Mouse (Mus musculus) ES-E14 (cell line): Measurements from ENCODE around the gene Eef1akmt1.

Experiments used
- CHD2 ChIP-seq: IDR thresholded peaks from 2 replicates; pipeline ENCODE4 v1.6.1; 2014; ENCODE audit warnings: mild to moderate bottlenecking, low read depth, low read length, inconsistent platforms
- MAFK ChIP-seq: IDR thresholded peaks from 2 replicates; pipeline ENCODE4 v1.6.1; 2014; ENCODE audit warnings: mild to moderate bottlenecking, low read depth, low read length, inconsistent platforms; ENCODE audit not compliant: insufficient read depth
- ZC3H11A ChIP-seq: IDR thresholded peaks from 2 replicates; pipeline ENCODE4 v1.6.1; 2012; ENCODE audit warnings: low read depth, mild to moderate bottlenecking, inconsistent platforms, low read length, borderline replicate concordance

DNA sequence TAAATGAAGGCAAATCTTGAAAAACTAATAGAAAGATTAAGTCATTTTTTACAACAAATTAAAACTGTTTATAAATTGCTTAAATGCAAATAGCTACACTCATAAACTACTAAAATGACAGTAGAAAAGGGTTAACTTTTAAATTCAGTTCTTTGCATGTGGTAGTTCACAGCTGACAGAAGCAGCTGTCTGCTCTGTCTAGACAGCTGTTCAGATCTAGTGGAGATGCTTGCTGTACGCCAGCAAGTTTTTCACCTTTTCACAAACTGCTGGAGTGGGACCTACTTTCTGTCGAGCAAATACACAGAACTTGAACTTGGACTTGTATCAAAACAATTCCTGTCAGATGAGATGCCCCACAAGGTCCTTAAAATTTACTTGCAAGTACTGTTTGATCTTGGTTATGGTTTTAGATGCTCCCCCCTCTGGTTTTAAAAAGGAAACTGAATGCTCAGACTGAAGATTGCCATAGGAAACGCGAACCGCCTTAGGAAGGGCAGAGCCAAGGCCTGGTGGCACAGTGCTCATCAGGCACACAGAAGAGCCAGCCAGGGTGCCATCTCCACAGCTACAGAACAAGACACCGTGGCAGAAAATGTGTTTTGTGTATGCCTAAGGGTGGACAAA lies 45.0 kb upstream of the Eef1akmt1 start:
- TF ChIP-seq MAFK (no peak), ZC3H11A (no peak), CHD2 (no peak)
